ENCODE assay signal across 19 mouse cellular contexts in genomic region chr8:120797019-120797727, GRCm38 (mm10).
DNase-seq lines count a peak whose midpoint lies in the region; TF ChIP-seq lines count a peak whose summit lies in the region.
"Had no signal": no experiment of that assay in that cellular context is flagged by ENCODE, and none has a peak within 500 bp of the region (broad histone marks: within the 10 kb centered on the region; RNA-seq: fewer than 3 reads in every experiment).

No protein-coding gene starts in this region.

- intact Hi-C loops in gastrocnemius, postnatal 36 days (cut with DNase I) = no loop called here

- no peak for TF ChIP-seq POLR2A in cerebellum, adult 2 months (IDR thresholded peaks at IDR 0.05; ENCODE audit: borderline replicate concordance, insufficient read depth, low read length)

- 37% methylated on average over 9 of the region's 9 CpGs for WGBS in cerebellum, adult 2 months

- TF ChIP-seq CTCF in cerebellum, adult 2 months (IDR thresholded peaks at IDR 0.05; ENCODE audit: borderline replicate concordance, insufficient read depth, low read depth, low read length) = no peak

- H3K27ac ChIP-seq in cerebellum, adult 2 months (ENCODE audit: insufficient read depth, low read length) = no peak overlapping the region
- H3K27ac ChIP-seq: embryonic facial prominence, embryonic 12.5 days; forebrain, embryonic 10.5 days; forebrain, embryonic 15.5 days; gastrocnemius, adult 2 months; heart, adult 2 months; hindbrain, embryonic 14.5 days; kidney, postnatal 0 days; limb, embryonic 10.5 days; limb, embryonic 15.5 days; liver, embryonic 13.5 days had no signal

- peak; percentile 18 for DNase-seq in spleen, adult 12 weeks (ENCODE audit: low spot score)
- DNase-seq in spleen, postnatal 14 days (ENCODE audit: low spot score in 2 of 2) = no peak
- peak; percentile 26 to 43 for DNase-seq in thymus, postnatal 36 days
- no peak for DNase-seq in thymus, postnatal 0 days (ENCODE audit: low spot score)
- DNase-seq in induced T-regulatory cell, adult 2 months (ENCODE audit: low read depth) = peak; percentile 34
- DNase-seq in thymus, postnatal 4 days = peak; percentile 30
- no peak for DNase-seq in gastrocnemius, postnatal 36 days
- no peak for DNase-seq in cerebellum, adult 2 months

- H3K4me1 ChIP-seq in cerebellum, adult 2 months (ENCODE audit: control insufficient read depth, insufficient read depth, low read length) = no peaks in the 10 kb centered on the region; the same call in 1 of the 2 replicates
- H3K4me1 ChIP-seq: embryonic facial prominence, embryonic 12.5 days; heart, embryonic 12.5 days; liver, embryonic 13.5 days had no signal

- H3K4me3 ChIP-seq in cerebellum, adult 2 months (replicated peaks; ENCODE audit: insufficient read depth, low read depth, low read length) = no peak overlapping the region
- H3K4me3 ChIP-seq: embryonic facial prominence, embryonic 12.5 days; forebrain, embryonic 10.5 days; forebrain, embryonic 15.5 days; gastrocnemius, adult 2 months; heart, adult 2 months; heart, embryonic 12.5 days; limb, embryonic 10.5 days; limb, embryonic 15.5 days; liver, embryonic 13.5 days had no signal

- H3K27me3 ChIP-seq in cerebellum, adult 2 months (ENCODE audit: control insufficient read depth, insufficient read depth, low read length) = no peaks in the 10 kb centered on the region
- H3K27me3 ChIP-seq: forebrain, embryonic 15.5 days had no signal

Comparison
In these comparisons a context has a peak if more than half of its experiments do, and no peak if none do; other contexts are left out.
1. DNase-seq: peak in spleen, adult 12 weeks (single experiment), thymus, postnatal 36 days (2 of 2), induced T-regulatory cell, adult 2 months (single experiment) and thymus, postnatal 4 days (single experiment); none in spleen, postnatal 14 days (0 of 2), thymus, postnatal 0 days (single experiment), gastrocnemius, postnatal 36 days (0 of 2) and cerebellum, adult 2 months (0 of 2).